ENCODE assay signal across 18 mouse cellular contexts in genomic region chr8:10596353-10596752, GRCm38 (mm10).
"Had no signal": no experiment of that assay in that cellular context is flagged by ENCODE, and none has a peak within 500 bp of the region (broad histone marks: within the 10 kb centered on the region; RNA-seq: fewer than 3 reads in every experiment).

No protein-coding gene starts in this region.

- H3K27ac ChIP-seq: lung, embryonic 15.5 days; macrophage; midbrain, embryonic 10.5 days; midbrain, embryonic 12.5 days; neural tube, embryonic 12.5 days; stomach, embryonic 15.5 days; stomach, postnatal 0 days had no signal

- H3K9ac ChIP-seq: liver, postnatal 0 days; lung, embryonic 15.5 days; midbrain, embryonic 12.5 days; neural tube, embryonic 12.5 days; stomach, embryonic 15.5 days had no signal

- H3K4me2 ChIP-seq: lung, embryonic 15.5 days; midbrain, embryonic 12.5 days; neural tube, embryonic 12.5 days; stomach, embryonic 15.5 days had no signal

- H3K27me3 ChIP-seq: lung, embryonic 15.5 days; neural tube, embryonic 12.5 days; stomach, embryonic 15.5 days had no signal

- DNase-seq: liver, postnatal 0 days; lung, adult 2 months; lung, postnatal 14 days; lung, postnatal 36 days; midbrain, embryonic 14.5 days; right cerebral cortex, postnatal 14 days; thymus, adult 2 months; thymus, postnatal 25 days; thymus, postnatal 4 days had no signal

- H3K36me3 ChIP-seq: lung, embryonic 15.5 days; midbrain, embryonic 10.5 days; midbrain, embryonic 12.5 days; neural tube, embryonic 12.5 days; stomach, embryonic 15.5 days had no signal

- ATAC-seq: liver, postnatal 0 days; lung, postnatal 0 days; midbrain, embryonic 16.5 days had no signal

- H3K4me3 ChIP-seq: lung, embryonic 15.5 days; midbrain, embryonic 10.5 days; midbrain, embryonic 12.5 days; neural tube, embryonic 12.5 days; stomach, embryonic 15.5 days had no signal

- H3K4me1 ChIP-seq: lung, embryonic 15.5 days; midbrain, embryonic 12.5 days; neural tube, embryonic 12.5 days; stomach, embryonic 15.5 days had no signal

- H3K9me3 ChIP-seq: lung, embryonic 15.5 days; midbrain, embryonic 10.5 days; midbrain, embryonic 12.5 days; neural tube, embryonic 12.5 days; stomach, embryonic 15.5 days had no signal
